Mouse (Mus musculus) liver, embryonic 14.5 days (tissue): Measurements from ENCODE around the gene Serpina10. TPM values are rescaled to one million over a fixed set of nuclear protein-coding genes. Genes with fewer than 3 reads are reported as not detected.

Source experiments
- ATAC-seq: fragments of 200-750 bp; cut with Nextera tagmentation; 2 replicates; pipeline ENCODE4 v1.8.0; 2017; ENCODE audit warnings: moderate number of reproducible peaks, mild to moderate bottlenecking, moderate library complexity; ENCODE audit not compliant: insufficient read depth
- DNase-seq, 3 experiments: peaks; one replicate each; pipeline ENCODE4 v3.0.0-alpha.2; 2012 to 2013; ENCODE audit warnings: low read depth in 3 of 3, low spot score in 3 of 3
- H3K27ac ChIP-seq: fragments of 300-500 bp; sonication (generic); 2 replicates; pipeline ENCODE4 v1.5.1; 2014; ENCODE audit warnings: moderate library complexity, mild to moderate bottlenecking, control low read depth, inconsistent platforms
- H3K27me3 ChIP-seq: fragments of 300-500 bp; sonication (generic); 2 replicates; pipeline ENCODE4 v1.6.1; 2014; ENCODE audit warnings: mild to moderate bottlenecking, low read length, moderate library complexity; ENCODE audit not compliant: control insufficient read depth, insufficient read depth
- H3K36me3 ChIP-seq: fragments of 300-500 bp; sonication (generic); replicated peaks from 2 replicates; pipeline ENCODE4 v1.6.1; 2014; ENCODE audit warnings: low read depth; ENCODE audit not compliant: control insufficient read depth, insufficient read depth
- H3K4me1 ChIP-seq, 2 experiments: fragments of 200-500 bp in 1 of 2; fragments of 300-500 bp in 1 of 2; sonication (generic) in 1 of 2; replicated peaks; 2 replicates each; pipeline ENCODE4 v1.6.1; 2012 to 2014; ENCODE audit warnings: antibody characterized with exemption in 1 of 2, inconsistent platforms in 1 of 2, low read length in 1 of 2; ENCODE audit not compliant: control insufficient read depth in 2 of 2, insufficient read depth in 2 of 2
- H3K4me2 ChIP-seq: fragments of 300-500 bp; sonication (generic); 2 replicates; pipeline ENCODE4 v1.6.1; 2014; ENCODE audit warnings: low read depth, mild to moderate bottlenecking, control low read depth, moderate library complexity
- H3K4me3 ChIP-seq, 2 experiments: fragments of 200-500 bp in 1 of 2; fragments of 300-500 bp in 1 of 2; sonication (generic) in 1 of 2; 2 replicates each; pipeline ENCODE4 v1.5.1; 2012 to 2014; ENCODE audit warnings: low read depth in 2 of 2, low read length in 2 of 2, mild to moderate bottlenecking in 2 of 2, control low read depth in 1 of 2, inconsistent platforms in 1 of 2, moderate library complexity in 1 of 2; ENCODE audit not compliant: insufficient read depth in 1 of 2
- H3K9ac ChIP-seq: fragments of 300-500 bp; sonication (generic); replicated peaks from 2 replicates; pipeline ENCODE4 v1.6.1; 2014; ENCODE audit warnings: mild to moderate bottlenecking, control low read depth, moderate library complexity
- H3K9me3 ChIP-seq: fragments of 300-500 bp; sonication (generic); 2 replicates; pipeline ENCODE4 v1.6.1; 2016; ENCODE audit warnings: low read length, mixed read lengths; ENCODE audit not compliant: control insufficient read depth
- CTCF ChIP-seq: IDR thresholded peaks from 2 replicates; pipeline ENCODE4 v1.5.1; 2016; ENCODE audit warnings: antibody characterized with exemption, low read depth, control low read depth
- EP300 ChIP-seq: IDR thresholded peaks from 2 replicates; pipeline ENCODE4 v1.6.1; 2016; ENCODE audit warnings: antibody characterized with exemption, low read depth
- WGBS: fragments of 180-500 bp; shearing (Covaris S2); extraction: QIAGEN DNeasy Blood & Tissue Kit; methylation state at CpG from one replicate; pipeline ENCODE4 v1.1.7; 2014; ENCODE audit not compliant: insufficient replicate concordance; 5-methylcytosine and 5-hydroxymethylcytosine counted together
- polyA plus RNA-seq, 2 experiments: library from polyadenylated mRNA; depleted of rRNA in 1 of 2; stranded (reverse) in 1 of 2; unstranded in 1 of 2; fragments of >200 nt; fragmentation: Nextera tagmentation in 1 of 2; extraction: Ambion mirVana in 1 of 2; gene quantifications; 2 replicates each; pipeline versions ENCODE4 v1.2.1 to v1.2.3; 2012 to 2014

Serpina10 gene
- polyA plus RNA-seq, 2 experiments: 23.7 to 30.0 TPM

GRCm38 (mm10) chr12:103644601-103645000 lies 13.4 kb upstream of the Serpina10 start:
- ATAC-seq (no peak), DNase-seq (no peak)
- H3K4me3 ChIP-seq: no peak overlapping the region
- H3K27ac ChIP-seq: no peak overlapping the region
- no peak overlapping the region for H3K4me2 ChIP-seq
- TF ChIP-seq CTCF (no peak), EP300 (no peak)
- 22% methylated on average over 5 of the region's 5 CpGs for WGBS
- no peaks in the 10 kb centered on the region; the same call in 1 of the 2 replicates for H3K36me3 ChIP-seq
- no peaks in the 10 kb centered on the region for H3K4me1 ChIP-seq
- H3K9ac ChIP-seq: no peak overlapping the region
- no peaks in the 10 kb centered on the region for H3K27me3 ChIP-seq
- no peaks in the 10 kb centered on the region for H3K9me3 ChIP-seq

GRCm38 (mm10) chr12:103643818-103644217 lies 12.6 kb upstream of the Serpina10 start:
- Histone ChIP-seq H3K9me3 (no peaks in the 10 kb centered on the region), H3K4me1 (no peaks in the 10 kb centered on the region), H3K4me3 (no peak overlapping the region), H3K27ac (no peak overlapping the region), H3K4me2 (no peak overlapping the region), H3K27me3 (no peaks in the 10 kb centered on the region), H3K9ac (no peak overlapping the region), H3K36me3 (no peaks in the 10 kb centered on the region; the same call in 1 of the 2 replicates)
- DNase-seq: no peak
- ATAC-seq: no peak
- WGBS: 57% methylated on average over 3 of the region's 3 CpGs
- TF ChIP-seq CTCF (no peak), EP300 (no peak)

- TF ChIP-seq CTCF (peak; percentile 82), EP300 (no peak)
- peak; percentile 23; the same call in 1 of the 2 replicates for ATAC-seq
- Histone ChIP-seq H3K4me1 (no peaks in the 10 kb centered on the region), H3K9me3 (no peaks in the 10 kb centered on the region), H3K4me3 (no peak overlapping the region), H3K9ac (no peak overlapping the region), H3K27ac (no peak overlapping the region), H3K4me2 (no peak overlapping the region), H3K27me3 (no peaks in the 10 kb centered on the region), H3K36me3 (no peaks in the 10 kb centered on the region; the same call in 1 of the 2 replicates)
- WGBS: 0% methylated on average over 2 of the region's 2 CpGs
- DNase-seq: no peak
These were observed 12.1 kb upstream of the Serpina10 start for GRCm38 (mm10) chr12:103643336-103643735.

- 58% methylated on average over 2 of the region's 2 CpGs for WGBS
- no peak overlapping the region for H3K4me3 ChIP-seq
- H3K4me2 ChIP-seq: no peak overlapping the region
- H3K9ac ChIP-seq: no peak overlapping the region
- no peaks in the 10 kb centered on the region for H3K27me3 ChIP-seq
- peak; percentile 62; the same call in 1 of the 2 replicates for ATAC-seq
- TF ChIP-seq CTCF (no peak), EP300 (no peak)
- no peaks in the 10 kb centered on the region for H3K9me3 ChIP-seq
- no peak overlapping the region for H3K27ac ChIP-seq
- DNase-seq: peak in 1 of 3 experiments; percentile 18
- peaks cover 0 to 11% of the 10 kb centered on the region in 2 experiments; a peak in 2 of 4 replicates for H3K4me1 ChIP-seq
- H3K36me3 ChIP-seq: no peaks in the 10 kb centered on the region
These were observed 4.6 kb upstream of the Serpina10 start for GRCm38 (mm10) chr12:103635846-103636245.

GRCm38 (mm10) chr12:103634430-103634829 lies 3.2 kb upstream of the Serpina10 start:
- ATAC-seq: no peak
- no peak for TF ChIP-seq CTCF
- no peak for TF ChIP-seq EP300
- H3K9me3 ChIP-seq: no peaks in the 10 kb centered on the region; the same call in 1 of the 2 replicates
- no peak overlapping the region for H3K27ac ChIP-seq
- peaks cover 0 to 11% of the 10 kb centered on the region in 2 experiments; a peak in 2 of 4 replicates for H3K4me1 ChIP-seq
- H3K4me3 ChIP-seq: no peak overlapping the region
- 41% methylated on average over 2 of the region's 2 CpGs for WGBS
- no peak overlapping the region for H3K9ac ChIP-seq
- no peaks in the 10 kb centered on the region for H3K36me3 ChIP-seq
- H3K27me3 ChIP-seq: no peaks in the 10 kb centered on the region
- no peak for DNase-seq
- H3K4me2 ChIP-seq: no peak overlapping the region
